Mouse (Mus musculus) gastrocnemius, postnatal 10 days (tissue): ENCODE measurements around the gene Pcsk5. TPM values are rescaled to one million over a fixed set of nuclear protein-coding genes. Genes with fewer than 3 reads are reported as not detected.

Experiments
- DNase-seq: peaks from one replicate; pipeline ENCODE4 v3.0.0; 2021; ENCODE audit warnings: mixed read lengths
- total RNA-seq, 2 experiments: library from RNA; stranded (reverse); gene quantifications; 2 replicates each; pipeline ENCODE4 v1.2.3; 2021

Gene Pcsk5
- total RNA-seq, 2 experiments from 2014 or later = 8.5 to 10.9 TPM

GRCm38 (mm10) chr19:17806626-17807025 lies 30.8 kb downstream of the Pcsk5 start:
- no peak for DNase-seq

GRCm38 (mm10) chr19:17800798-17801197 lies 36.6 kb downstream of the Pcsk5 start:
- DNase-seq = no peak

GRCm38 (mm10) chr19:17799419-17800185 lies 37.8 kb downstream of the Pcsk5 start:
- no peak for DNase-seq

GRCm38 (mm10) chr19:17793457-17793856 lies 44.0 kb downstream of the Pcsk5 start:
- DNase-seq = no peak

- no peak for DNase-seq
Measured at GRCm38 (mm10) chr19:17791485-17792052, 45.9 kb downstream of the Pcsk5 start.

GRCm38 (mm10) chr19:17788617-17789317 lies 48.7 kb downstream of the Pcsk5 start:
- no peak for DNase-seq

GRCm38 (mm10) chr19:17786744-17787143 lies 50.7 kb downstream of the Pcsk5 start:
- no peak for DNase-seq

GRCm38 (mm10) chr19:17784401-17785192 lies 52.8 kb downstream of the Pcsk5 start:
- DNase-seq = no peak

GRCm38 (mm10) chr19:17783231-17783630 lies 54.2 kb downstream of the Pcsk5 start:
- DNase-seq = no peak

GRCm38 (mm10) chr19:17781323-17781722 lies 56.1 kb downstream of the Pcsk5 start:
- no peak for DNase-seq

- DNase-seq = no peak
Measured at GRCm38 (mm10) chr19:17775943-17776342, 61.5 kb downstream of the Pcsk5 start.

- DNase-seq = no peak
Measured at GRCm38 (mm10) chr19:17775097-17775496, 62.3 kb downstream of the Pcsk5 start.

- no peak for DNase-seq
Measured at GRCm38 (mm10) chr19:17774061-17774460, 63.4 kb downstream of the Pcsk5 start.

GRCm38 (mm10) chr19:17769610-17770399 lies 67.6 kb downstream of the Pcsk5 start:
- no peak for DNase-seq

GRCm38 (mm10) chr19:17765001-17765400 lies 72.4 kb downstream of the Pcsk5 start:
- no peak for DNase-seq

GRCm38 (mm10) chr19:17762740-17763139 lies 74.7 kb downstream of the Pcsk5 start:
- DNase-seq = no peak

GRCm38 (mm10) chr19:17761678-17762077 lies 75.8 kb downstream of the Pcsk5 start:
- no peak for DNase-seq

- no peak for DNase-seq
Measured at GRCm38 (mm10) chr19:17752841-17753240, 84.6 kb downstream of the Pcsk5 start.

GRCm38 (mm10) chr19:17748331-17748730 lies 89.1 kb downstream of the Pcsk5 start:
- DNase-seq = no peak

- DNase-seq = no peak
Measured at GRCm38 (mm10) chr19:17745380-17745779, 92.1 kb downstream of the Pcsk5 start.

GRCm38 (mm10) chr19:17744474-17745069 lies 92.9 kb downstream of the Pcsk5 start:
- DNase-seq = no peak
